Mouse (Mus musculus) heart, embryonic 11.5 days (tissue): ENCODE results near the gene Sft2d2. TPM values are rescaled to one million over a fixed set of nuclear protein-coding genes. Genes with fewer than 3 reads are reported as not detected.

Experiments used
- ATAC-seq: fragments of 200-750 bp; cut with Nextera tagmentation; replicated peaks from 2 replicates; pipeline ENCODE4 v1.8.0; 2017; ENCODE audit warnings: moderate library complexity; ENCODE audit not compliant: insufficient number of reproducible peaks, low FRiP score, low TSS enrichment
- H3K27ac ChIP-seq: fragments of 300-500 bp; sonication (generic); 2 replicates; pipeline ENCODE4 v1.5.1; 2014; ENCODE audit warnings: mild to moderate bottlenecking, low read depth, low read length
- H3K27me3 ChIP-seq: fragments of 300-500 bp; sonication (generic); 2 replicates; pipeline ENCODE4 v1.6.1; 2014; ENCODE audit warnings: mild to moderate bottlenecking, low read length, mixed read lengths; ENCODE audit not compliant: control insufficient read depth, insufficient read depth
- H3K36me3 ChIP-seq: fragments of 300-500 bp; sonication (generic); 2 replicates; pipeline ENCODE4 v1.6.1; 2014; ENCODE audit warnings: mild to moderate bottlenecking, low read length, moderate library complexity, mixed read lengths; ENCODE audit not compliant: control insufficient read depth, insufficient read depth
- H3K4me1 ChIP-seq: fragments of 300-500 bp; sonication (generic); 2 replicates; pipeline ENCODE4 v1.6.1; 2014; ENCODE audit warnings: low read length; ENCODE audit not compliant: control insufficient read depth, insufficient read depth
- H3K4me2 ChIP-seq: fragments of 300-500 bp; sonication (generic); 2 replicates; pipeline ENCODE4 v1.6.1; 2014; ENCODE audit warnings: mild to moderate bottlenecking, moderate library complexity
- H3K4me3 ChIP-seq: fragments of 300-500 bp; sonication (generic); 2 replicates; pipeline ENCODE4 v1.5.1; 2014; ENCODE audit warnings: low read depth, low read length
- H3K9ac ChIP-seq: fragments of 300-500 bp; sonication (generic); 2 replicates; pipeline ENCODE4 v1.6.1; 2014; ENCODE audit warnings: mild to moderate bottlenecking, low read depth, low read length, moderate library complexity
- H3K9me3 ChIP-seq: fragments of 300-500 bp; sonication (generic); replicated peaks from 2 replicates; pipeline ENCODE4 v1.6.1; 2016; ENCODE audit warnings: low read length; ENCODE audit not compliant: control insufficient read depth
- WGBS: fragments of 180-500 bp; shearing (Covaris S2); extraction: QIAGEN DNeasy Blood & Tissue Kit; methylation state at CpG from one replicate; pipeline ENCODE4 v1.1.7; 2014; ENCODE audit not compliant: insufficient replicate concordance; 5-methylcytosine and 5-hydroxymethylcytosine counted together
- polyA plus RNA-seq: library from polyadenylated mRNA; unstranded; fragments of >200 nt; fragmentation: Nextera tagmentation; extraction: Ambion mirVana; gene quantifications from 2 replicates; pipeline ENCODE4 v1.2.1, GENCODE M21; 2014

Gene Sft2d2
- polyA plus RNA-seq, 1 experiment from 2014 or later: 21.9 TPM

DNA sequence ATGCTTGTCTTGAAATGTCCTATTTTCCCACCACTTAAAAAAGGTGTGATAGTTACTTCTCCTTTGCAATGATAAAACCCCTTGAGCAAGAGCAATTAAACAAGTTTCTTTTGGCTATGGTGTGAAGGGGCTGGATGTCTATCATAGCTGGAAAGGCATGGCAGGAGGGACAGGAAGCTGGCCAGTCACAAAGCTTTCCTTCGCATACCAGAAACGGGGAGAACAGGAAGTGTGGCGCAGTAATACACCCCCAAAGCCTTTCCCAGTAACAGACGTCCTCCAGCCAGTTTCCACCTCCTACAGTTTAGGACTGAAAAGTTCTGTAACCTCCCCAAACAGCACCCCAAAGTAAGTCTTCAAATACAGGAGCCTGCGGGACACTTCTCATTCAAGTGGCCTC lies 24.1 kb downstream of the Sft2d2 start:
- Histone ChIP-seq H3K4me2 (no peak overlapping the region), H3K36me3 (no peaks in the 10 kb centered on the region), H3K4me3 (no peak overlapping the region), H3K9ac (no peak overlapping the region), H3K27ac (no peak overlapping the region), H3K9me3 (no peaks in the 10 kb centered on the region), H3K4me1 (no peaks in the 10 kb centered on the region), H3K27me3 (no peaks in the 10 kb centered on the region)
- no peak for ATAC-seq
- WGBS: 68% methylated on average over 5 of the region's 5 CpGs

GRCm38 (mm10) chr1:165169462-165169861 lies 24.8 kb downstream of the Sft2d2 start:
- no peaks in the 10 kb centered on the region for H3K4me1 ChIP-seq
- H3K4me2 ChIP-seq: no peak overlapping the region
- H3K27me3 ChIP-seq: no peaks in the 10 kb centered on the region
- no peaks in the 10 kb centered on the region for H3K9me3 ChIP-seq
- H3K36me3 ChIP-seq: no peaks in the 10 kb centered on the region
- no peak overlapping the region for H3K27ac ChIP-seq
- WGBS: 85% methylated on average over 3 of the region's 3 CpGs
- H3K9ac ChIP-seq: no peak overlapping the region
- no peak overlapping the region for H3K4me3 ChIP-seq
- ATAC-seq: no peak

- Histone ChIP-seq H3K27me3 (no peaks in the 10 kb centered on the region), H3K9me3 (no peaks in the 10 kb centered on the region), H3K9ac (no peak overlapping the region), H3K4me2 (no peak overlapping the region), H3K4me1 (no peaks in the 10 kb centered on the region), H3K27ac (no peak overlapping the region), H3K36me3 (no peaks in the 10 kb centered on the region), H3K4me3 (no peak overlapping the region)
- 81% methylated on average over 6 of the region's 6 CpGs for WGBS
- no peak for ATAC-seq
These were observed 29.3 kb downstream of the Sft2d2 start for GRCm38 (mm10) chr1:165164920-165165319.

- no peak within 1 kb of the TSS for H3K9ac ChIP-seq
- ATAC-seq: no peak
- WGBS: 81% methylated on average over 8 of the region's 8 CpGs
These were observed 33.4 kb downstream of the Sft2d2 start, which contains the start of gene Tbx19 for GRCm38 (mm10) chr1:165160723-165161405. Gene Tbx19 (minus strand): TSS chr1:165160773.

GRCm38 (mm10) chr1:165158841-165159240 lies 35.4 kb downstream of the Sft2d2 start:
- ATAC-seq: no peak
- no peak overlapping the region for H3K4me2 ChIP-seq
- no peak overlapping the region for H3K9ac ChIP-seq
- WGBS: 75% methylated on average over 10 of the region's 10 CpGs
- no peaks in the 10 kb centered on the region for H3K36me3 ChIP-seq
- H3K4me1 ChIP-seq: no peaks in the 10 kb centered on the region
- H3K9me3 ChIP-seq: no peaks in the 10 kb centered on the region
- H3K27me3 ChIP-seq: no peaks in the 10 kb centered on the region
- no peak overlapping the region for H3K4me3 ChIP-seq
- no peak overlapping the region for H3K27ac ChIP-seq

More at GRCm38 (mm10) chr1:165160723-165161405, 33.4 kb downstream of the Sft2d2 start, which contains the start of gene Tbx19:
- Histone ChIP-seq H3K9me3 (no peaks in the 10 kb centered on the region), H3K27ac (no peak within 1 kb of the TSS), H3K4me3 (no peak within 1 kb of the TSS), H3K27me3 (no peaks in the 10 kb centered on the region), H3K4me1 (no peaks in the 10 kb centered on the region), H3K4me2 (no peak within 1 kb of the TSS), H3K36me3 (no peaks in the 10 kb centered on the region)

GRCm38 (mm10) chr1:165154162-165154561 lies 40.1 kb downstream of the Sft2d2 start:
- 0 out of 2 replicates have a peak, but pooled peaks cover 2% of the 10 kb centered on the region for H3K4me1 ChIP-seq
- H3K9me3 ChIP-seq: no peaks in the 10 kb centered on the region
- H3K4me2 ChIP-seq: no peak overlapping the region
- no peak for ATAC-seq
- no peaks in the 10 kb centered on the region for H3K36me3 ChIP-seq
- H3K4me3 ChIP-seq: no peak overlapping the region
- H3K27ac ChIP-seq: no peak overlapping the region
- 78% methylated on average over 4 of the region's 4 CpGs for WGBS
- no peak overlapping the region for H3K9ac ChIP-seq
- no peaks in the 10 kb centered on the region for H3K27me3 ChIP-seq

- 60% methylated on average over 8 of the region's 8 CpGs for WGBS
- ATAC-seq: no peak
- no peak overlapping the region for H3K4me3 ChIP-seq
- no peak overlapping the region for H3K27ac ChIP-seq
- H3K36me3 ChIP-seq: no peaks in the 10 kb centered on the region
- H3K9ac ChIP-seq: no peak overlapping the region
- no peaks in the 10 kb centered on the region for H3K27me3 ChIP-seq
- H3K9me3 ChIP-seq: no peaks in the 10 kb centered on the region
- H3K4me1 ChIP-seq: 0 out of 2 replicates have a peak, but pooled peaks cover 2% of the 10 kb centered on the region
- no peak overlapping the region for H3K4me2 ChIP-seq
These were observed 43.0 kb downstream of the Sft2d2 start for GRCm38 (mm10) chr1:165151216-165151615.

- WGBS: 76% methylated on average over 12 of the region's 12 CpGs
These were observed 51.8 kb downstream of the Sft2d2 start for GRCm38 (mm10) chr1:165142343-165142916.

More at GRCm38 (mm10) chr1:165142343-165142916, 51.8 kb downstream of the Sft2d2 start:
- Histone ChIP-seq H3K4me1 (peaks cover 5% of the 10 kb centered on the region; the same call in 1 of the 2 replicates), H3K27ac (no peak overlapping the region), H3K4me2 (no peak overlapping the region), H3K4me3 (no peak overlapping the region), H3K9me3 (no peaks in the 10 kb centered on the region), H3K27me3 (no peaks in the 10 kb centered on the region), H3K36me3 (no peaks in the 10 kb centered on the region), H3K9ac (no peak overlapping the region)
- no peak for ATAC-seq
